Mouse (Mus musculus): ENCODE results near the gene Gm15097. TPM values are rescaled to one million over a fixed set of nuclear protein-coding genes. Genes with fewer than 3 reads are reported as not detected.
"Not testable (repeated sequence)": the region's sequence is repeated elsewhere in the genome, so short reads cannot be mapped to it uniquely, and the experiment has no call there.

The Gm15097 gene
- not detected in 3 replicates for total RNA-seq (2017)

GRCm38 (mm10) chrX:149784173-149784572, at the start of gene Gm15097:
Gm15097 (plus strand) TSS chrX:149784473.
- ATAC-seq (replicated peaks; ENCODE audit: insufficient number of reproducible peaks, low FRiP score, low TSS enrichment, poor library complexity, severe bottlenecking) = not testable (repeated sequence)

DNA sequence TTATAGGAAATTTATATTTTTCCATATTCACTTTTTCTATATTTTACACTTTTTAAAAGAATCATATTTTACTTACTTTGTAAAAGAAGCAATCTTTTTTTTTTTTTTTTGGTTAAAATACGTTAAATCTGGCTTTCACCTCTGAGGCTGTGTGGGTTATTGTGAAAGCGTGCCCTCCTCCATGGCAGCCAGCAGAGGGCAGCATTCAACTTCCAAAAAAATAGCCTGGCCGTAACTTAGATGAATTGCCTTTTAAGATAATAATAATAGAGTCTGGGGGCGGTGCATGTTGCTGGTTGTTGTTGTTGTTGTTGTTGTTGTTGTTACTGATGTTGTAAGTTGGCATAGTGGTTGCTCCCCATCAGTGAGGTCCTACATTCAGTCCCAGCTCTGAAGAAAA, 21.4 kb upstream of the Gm15097 start:
- ATAC-seq (replicated peaks; ENCODE audit: insufficient number of reproducible peaks, low FRiP score, low TSS enrichment, poor library complexity, severe bottlenecking) = not testable (repeated sequence)

DNA sequence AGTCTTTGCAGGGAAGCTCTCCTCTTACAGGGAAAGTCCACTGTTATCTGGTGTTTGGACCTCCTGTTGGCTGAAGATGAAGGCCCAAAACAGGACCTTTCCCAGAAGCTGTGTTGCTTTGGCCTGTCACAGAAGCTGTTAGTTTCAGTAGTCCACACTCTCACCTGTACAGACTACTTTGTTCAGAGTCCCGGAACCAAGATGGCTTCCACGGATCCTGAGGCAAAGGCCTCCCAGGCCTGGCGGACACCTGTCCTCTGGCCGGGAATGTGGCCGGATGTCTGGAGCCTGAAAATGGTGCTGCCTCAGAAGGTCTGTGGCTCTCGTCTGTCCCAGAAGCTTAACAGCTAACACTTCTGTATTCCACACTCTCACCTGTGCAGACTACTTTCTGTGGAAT, 26.9 kb downstream of the Gm15097 start:
- ATAC-seq (replicated peaks; ENCODE audit: insufficient number of reproducible peaks, low FRiP score, low TSS enrichment, poor library complexity, severe bottlenecking) = not testable (repeated sequence)

Other genes with a start within 250 kb of the Gm15097 start
- gene Gm10439, start 189.9 kb upstream of the Gm15097 start, total RNA-seq (2017) = not detected in 3 replicates
- not detected in 3 replicates for gene Gm15091, start 157.2 kb downstream of the Gm15097 start, total RNA-seq (2017)